Mouse (Mus musculus) embryo, embryonic 11.5 days (tissue): ENCODE data around the gene Hist1h2bh.
A peak's percentile ranks its signal among the peaks of the same experiment; 100 is the strongest.
"Not testable (repeated sequence)": the region's sequence is repeated elsewhere in the genome, so short reads cannot be mapped to it uniquely, and the experiment has no call there.

Experiments used
- DNase-seq: peaks from one replicate; pipeline ENCODE4 v3.0.0-alpha.2; 2012; ENCODE audit warnings: low read depth, low spot score

Hist1h2bh gene

DNA sequence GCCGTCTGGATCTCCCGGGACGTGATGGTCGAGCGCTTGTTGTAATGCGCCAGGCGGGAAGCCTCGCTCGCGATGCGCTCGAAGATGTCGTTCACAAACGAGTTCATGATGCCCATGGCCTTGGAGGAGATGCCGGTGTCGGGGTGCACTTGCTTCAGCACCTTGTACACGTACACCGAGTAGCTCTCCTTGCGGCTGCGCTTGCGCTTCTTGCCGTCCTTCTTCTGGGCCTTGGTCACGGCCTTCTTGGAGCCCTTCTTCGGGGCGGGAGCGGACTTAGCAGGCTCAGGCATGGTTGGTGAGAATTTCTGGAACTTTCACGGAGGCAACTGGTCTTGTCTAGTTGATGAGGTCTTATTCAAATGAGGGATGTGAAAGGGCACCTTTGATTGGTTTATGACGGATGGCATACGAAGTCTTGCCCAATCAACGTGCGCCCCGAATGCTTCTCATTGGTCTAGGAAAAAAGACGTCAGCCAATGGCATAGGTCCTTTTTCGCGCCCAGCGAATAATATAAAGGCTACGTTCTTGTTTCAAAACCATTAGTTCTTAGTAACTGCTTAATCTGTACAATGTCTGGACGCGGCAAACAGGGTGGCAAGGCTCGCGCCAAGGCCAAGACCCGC lies 30.8 kb upstream of the Hist1h2bh start, which contains the start of the genes Hist1h2bf and Hist1h2ad:
TSS of gene Hist1h2bf (minus strand) at position 299 of the 627 bp plus-strand sequence.
TSS of gene Hist1h2ad (plus strand) at position 484 of the 627 bp plus-strand sequence.
- peak; percentile 91 for DNase-seq

DNA sequence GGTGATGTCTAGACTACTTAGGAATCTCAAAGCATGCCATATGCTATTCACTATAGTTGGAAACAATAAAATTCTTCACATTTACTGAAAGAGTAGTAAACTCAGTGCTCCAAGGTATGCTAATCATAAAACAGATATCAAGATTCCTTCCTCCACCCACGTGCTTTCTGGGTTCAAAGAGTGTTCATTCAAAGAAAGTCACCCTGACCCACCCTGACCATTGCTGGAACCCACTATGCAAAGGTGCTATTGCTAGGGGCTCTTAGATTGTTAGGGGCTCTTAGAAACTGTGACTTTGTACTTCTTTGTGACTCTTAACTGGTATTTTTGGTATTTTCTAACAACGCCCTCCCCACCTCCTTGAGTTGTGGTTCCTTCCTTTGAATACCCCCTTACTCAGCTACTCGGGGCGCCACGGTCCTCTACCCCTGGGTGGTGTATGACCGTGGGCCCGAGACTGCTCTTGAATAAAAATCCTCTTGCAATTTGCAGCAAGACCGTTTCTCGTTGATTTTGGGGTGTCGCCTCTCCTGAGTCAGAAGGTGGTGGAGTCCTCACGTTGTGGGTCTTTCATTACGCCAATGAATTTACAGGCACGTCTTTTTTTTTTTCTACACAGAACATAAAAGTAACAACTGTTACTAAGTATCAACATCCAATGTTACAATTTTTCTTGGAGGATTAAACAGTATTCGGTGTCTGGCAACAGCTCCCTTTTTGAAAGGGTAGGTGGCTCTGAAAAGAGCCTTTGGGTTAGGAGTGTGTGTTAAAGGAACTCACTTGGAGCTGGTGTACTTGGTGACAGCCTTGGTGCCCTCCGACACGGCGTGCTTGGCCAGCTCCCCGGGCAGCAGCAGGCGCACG lies 30.1 kb upstream of the Hist1h2bh start:
- not testable (repeated sequence) for DNase-seq

DNA sequence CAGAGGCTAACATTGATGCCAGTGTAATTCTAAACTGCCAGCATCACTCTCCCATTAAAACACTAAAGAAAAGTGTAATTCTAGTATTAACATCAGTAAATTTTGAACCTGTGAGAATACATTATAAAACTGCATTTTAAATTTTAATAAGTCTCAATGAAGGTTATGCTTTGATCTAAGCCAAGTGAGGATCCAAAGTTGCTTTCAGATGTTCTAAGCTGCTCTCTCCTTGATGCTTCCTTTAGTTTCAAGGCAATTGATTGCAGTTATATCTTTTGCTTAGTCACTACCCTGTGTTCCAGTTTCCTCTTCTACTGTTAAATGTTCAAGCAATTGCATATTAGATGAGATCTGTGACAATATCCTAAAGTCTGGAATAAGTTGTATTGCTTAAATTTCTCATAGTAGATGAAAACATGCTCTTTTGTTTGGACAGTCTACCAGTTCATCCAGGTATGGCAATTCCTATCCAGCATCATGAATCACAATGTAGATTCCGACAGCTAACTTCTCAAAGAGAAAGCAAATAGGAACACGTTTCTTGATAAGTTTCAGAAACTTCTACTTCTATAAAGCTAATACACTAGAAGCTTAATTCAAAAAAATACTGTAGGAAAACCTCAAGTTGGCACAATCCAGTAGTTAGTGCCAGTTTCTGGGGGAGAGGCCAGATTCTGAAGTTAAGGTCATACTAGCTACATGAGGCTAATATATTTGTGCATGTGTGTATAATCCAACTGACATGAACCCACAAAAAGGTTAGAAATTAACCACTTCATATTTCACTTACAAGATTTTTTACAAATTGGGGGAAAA lies 29.2 kb upstream of the Hist1h2bh start:
- DNase-seq, result no peak

DNA sequence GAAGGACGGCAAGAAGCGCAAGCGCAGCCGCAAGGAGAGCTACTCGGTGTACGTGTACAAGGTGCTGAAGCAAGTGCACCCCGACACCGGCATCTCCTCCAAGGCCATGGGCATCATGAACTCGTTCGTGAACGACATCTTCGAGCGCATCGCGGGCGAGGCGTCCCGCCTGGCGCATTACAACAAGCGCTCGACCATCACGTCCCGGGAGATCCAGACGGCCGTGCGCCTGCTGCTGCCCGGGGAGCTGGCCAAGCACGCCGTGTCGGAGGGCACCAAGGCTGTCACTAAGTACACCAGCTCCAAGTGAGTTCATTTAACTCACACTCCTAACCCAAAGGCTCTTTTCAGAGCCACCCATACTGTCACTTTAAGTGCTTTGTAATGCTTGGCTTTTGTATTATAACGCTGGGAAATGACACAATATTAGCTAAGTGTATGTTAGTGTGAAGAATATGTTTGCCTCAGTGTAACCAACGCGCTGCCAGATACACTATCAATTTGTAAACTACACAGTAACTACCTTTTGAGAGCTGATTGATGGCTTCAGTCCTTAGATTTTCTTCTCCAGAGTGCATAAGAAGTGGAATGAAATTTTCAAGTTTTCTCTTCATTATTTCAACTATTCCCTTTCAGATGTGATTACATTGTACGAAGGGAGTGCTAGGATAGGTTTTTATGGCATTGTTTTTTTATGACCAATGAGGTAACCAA lies 28.5 kb upstream of the Hist1h2bh start:
- not testable (repeated sequence) for DNase-seq

GRCm38 (mm10) chr13:23571022-23571503 lies 27.9 kb upstream of the Hist1h2bh start, which contains the start of the genes Hist1h2ae and Hist1h2bg:
Gene Hist1h2ae (minus strand): TSS chr13:23571220.
Gene Hist1h2bg (plus strand): TSS chr13:23571396.
- DNase-seq, result no peak

- DNase-seq, result not testable (repeated sequence)
These were observed 27.2 kb upstream of the Hist1h2bh start for GRCm38 (mm10) chr13:23570261-23571021.

- DNase-seq, result no peak
These were observed 21.3 kb upstream of the Hist1h2bh start for GRCm38 (mm10) chr13:23564482-23564881.

- no peak for DNase-seq
These were observed 19.7 kb upstream of the Hist1h2bh start for GRCm38 (mm10) chr13:23562699-23563462.

- DNase-seq, result peak; percentile 94
These were observed 18.9 kb upstream of the Hist1h2bh start, which contains the start of gene Hist1h3e for GRCm38 (mm10) chr13:23561883-23562659. Gene Hist1h3e (minus strand): TSS chr13:23562369.

- DNase-seq, result not testable (repeated sequence)
These were observed 18.3 kb upstream of the Hist1h2bh start for GRCm38 (mm10) chr13:23561531-23561882.

DNA sequence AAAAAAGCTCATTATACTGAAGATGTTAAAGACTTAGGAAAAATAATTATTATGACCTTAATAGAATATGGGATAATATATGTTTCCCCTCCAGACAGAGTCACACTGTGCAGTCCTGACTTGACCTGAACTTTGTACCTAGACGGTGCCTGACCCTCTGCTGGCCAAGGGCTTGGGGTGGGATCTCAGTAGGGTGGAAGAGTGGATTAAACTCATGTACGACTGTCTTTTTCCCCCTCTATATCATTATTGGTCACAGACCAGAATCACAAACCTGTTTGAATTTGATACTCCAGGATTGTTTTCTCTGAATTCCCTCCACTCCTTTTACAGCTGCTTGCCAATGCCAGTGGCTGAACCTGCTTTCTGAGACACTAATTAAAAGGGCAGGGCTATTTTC lies 17.5 kb upstream of the Hist1h2bh start:
- DNase-seq, result not testable (repeated sequence)

DNA sequence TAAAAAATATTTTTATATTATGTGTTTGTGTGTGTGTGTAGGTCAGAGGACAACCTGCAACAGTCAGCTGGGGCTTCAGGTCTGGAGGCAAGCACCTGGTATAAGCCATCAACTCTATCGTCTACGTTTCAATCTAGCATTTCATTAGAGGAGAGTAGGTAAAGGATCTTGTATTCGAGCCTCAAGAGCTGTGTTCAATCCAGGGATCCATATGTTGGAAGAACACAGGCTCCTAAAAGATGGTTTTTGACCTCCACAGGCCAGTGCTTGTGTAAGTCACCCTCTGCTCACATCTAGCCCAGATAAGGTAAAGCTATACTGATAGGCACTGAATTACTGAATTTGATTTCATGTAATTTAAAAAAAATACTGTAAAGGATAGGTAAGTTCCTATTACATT lies 13.7 kb upstream of the Hist1h2bh start:
- DNase-seq, result no peak

GRCm38 (mm10) chr13:23555839-23556416 lies 12.7 kb upstream of the Hist1h2bh start:
- DNase-seq, result no peak

- DNase-seq, result no peak
These were observed 12.0 kb upstream of the Hist1h2bh start for GRCm38 (mm10) chr13:23554925-23555838.

DNA sequence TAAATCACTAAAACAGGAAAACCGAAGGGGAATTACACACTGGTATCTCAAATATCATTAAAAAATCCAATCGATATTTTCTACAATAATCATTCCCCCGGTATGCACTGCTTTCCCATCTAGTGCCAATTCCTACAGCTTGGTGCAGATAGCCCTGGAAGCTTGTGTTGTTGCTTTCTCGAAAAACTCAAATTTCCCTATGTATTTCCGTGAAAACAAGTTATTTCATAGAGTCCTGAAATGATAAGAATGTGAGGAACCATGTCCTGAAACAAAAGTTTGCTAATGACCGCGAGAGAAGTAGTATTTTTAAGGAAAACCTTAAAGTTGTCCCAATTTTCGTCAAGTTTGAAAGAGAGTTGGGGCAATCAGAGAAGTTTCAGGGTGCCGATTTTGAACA lies 11.2 kb upstream of the Hist1h2bh start:
- DNase-seq, result no peak

DNA sequence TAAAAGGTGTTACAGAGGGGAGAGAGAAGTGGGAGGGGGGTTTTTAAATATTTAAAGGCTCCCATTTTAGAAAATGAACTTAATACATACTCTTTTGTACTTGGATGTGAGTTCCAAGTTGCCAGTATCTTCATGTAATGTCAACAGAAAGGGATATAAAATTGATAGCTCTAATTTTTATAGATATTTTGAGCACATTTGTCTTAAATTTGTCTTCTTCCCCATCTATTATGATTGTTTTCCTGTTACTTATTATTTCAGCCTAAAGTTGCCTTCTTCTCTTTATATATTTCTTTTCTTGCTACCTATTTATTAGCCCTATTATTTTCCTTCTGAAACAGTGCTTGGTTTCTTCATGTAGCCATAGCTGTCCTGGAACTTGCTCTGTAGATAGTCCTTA lies 9.8 kb upstream of the Hist1h2bh start, which contains the start of gene Hist1h1d:
TSS of gene Hist1h1d (plus strand) at position 301 of the 400 bp plus-strand sequence.
- DNase-seq, result no peak
